Mouse (Mus musculus): ENCODE measurements at regions not wholly inside any gene's neighbourhood (a gene's known extent, or its start where the extent isn't known, plus 50 kb on each side); places are given as distances from the start of the nearest gene placed in this dataset.

DNA sequence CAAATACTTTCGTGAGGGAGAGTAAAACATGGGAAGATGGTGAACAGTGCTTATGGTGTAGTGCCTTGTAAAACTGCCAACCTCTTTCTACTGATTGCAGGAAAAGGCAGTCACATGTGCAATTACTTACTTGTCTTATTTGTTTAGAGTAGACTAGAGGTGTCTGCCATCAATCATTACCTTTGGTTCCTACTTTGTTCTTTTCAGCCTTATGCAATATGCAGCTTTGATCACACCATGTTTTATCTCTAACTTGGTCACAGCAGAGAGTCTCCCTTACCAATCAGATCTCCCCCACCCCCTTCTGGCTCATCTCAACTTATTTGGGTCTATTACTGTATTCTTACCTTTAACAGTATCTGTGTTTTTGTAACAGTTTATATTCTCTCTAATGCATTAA is 1043.2 kb downstream of the Car8 start:
- TF ChIP-seq POLR2A (IDR thresholded peaks at IDR 0.05; ENCODE audit: borderline replicate concordance, extremely low read depth, low read depth, low read length) (no peak), CTCF (IDR thresholded peaks at IDR 0.05; ENCODE audit: insufficient read depth, low read length) (no peak)

Measured in lung, adult 2 months (tissue).